Mouse (Mus musculus): ENCODE results near the gene Cmtm3. TPM values are rescaled to one million over a fixed set of nuclear protein-coding genes. Genes with fewer than 3 reads are reported as not detected.

The Cmtm3 gene
- total and polyA plus RNA-seq, 2 experiments from 2014 or later: 29.0 to 64.6 TPM

DNA sequence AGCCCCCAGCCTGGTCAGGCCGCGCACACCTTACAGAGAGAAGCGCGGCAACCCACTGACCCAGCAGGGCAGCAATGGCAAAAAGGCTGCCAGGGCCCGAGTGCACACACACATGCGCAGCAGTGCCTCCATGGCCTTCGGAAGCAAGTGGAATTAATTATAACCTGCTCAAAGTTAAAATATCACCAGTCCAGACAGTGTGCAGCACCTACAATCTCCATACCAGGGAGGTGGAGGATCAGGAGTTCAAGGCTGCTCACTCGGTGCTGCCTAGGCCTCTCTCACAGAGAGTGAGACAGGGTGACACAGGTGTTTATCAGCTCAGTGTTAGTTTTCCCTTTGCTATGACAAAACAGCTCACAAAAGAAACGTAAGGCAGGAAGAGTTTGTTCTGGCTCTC is 26.5 kb downstream of the Cmtm3 start:
- H3K4me3 ChIP-seq (ENCODE audit: low read depth, low read length): no peak overlapping the region
- ATAC-seq (ENCODE audit: insufficient read depth, low read depth) (no peak), DNase-seq (ENCODE audit: low spot score) (no peak)
- no peak for TF ChIP-seq CTCF (IDR thresholded peaks at IDR 0.05; ENCODE audit: low read depth)
- TF ChIP-seq EP300 (IDR thresholded peaks at IDR 0.05; ENCODE audit: low read depth): no peak
- no peak overlapping the region for H3K9ac ChIP-seq (replicated peaks; ENCODE audit: low read depth, low read length)
- H3K9me3 ChIP-seq (replicated peaks; ENCODE audit: control insufficient read depth, low read length): no peaks in the 10 kb centered on the region
- no peak overlapping the region for H3K4me2 ChIP-seq (ENCODE audit: low read depth, low read length)
- H3K4me1 ChIP-seq (ENCODE audit: control insufficient read depth, insufficient read depth): peaks cover 7% of the 10 kb centered on the region; the same call in 1 of the 2 replicates
- no peaks in the 10 kb centered on the region for H3K27me3 ChIP-seq (ENCODE audit: control insufficient read depth, insufficient read depth, low read length)
- WGBS: 87% methylated on average over 9 of the region's 9 CpGs
- H3K27ac ChIP-seq (ENCODE audit: low read depth): no peak overlapping the region
- no peaks in the 10 kb centered on the region for H3K36me3 ChIP-seq (replicated peaks; ENCODE audit: control insufficient read depth, insufficient read depth, low read length)

DNA sequence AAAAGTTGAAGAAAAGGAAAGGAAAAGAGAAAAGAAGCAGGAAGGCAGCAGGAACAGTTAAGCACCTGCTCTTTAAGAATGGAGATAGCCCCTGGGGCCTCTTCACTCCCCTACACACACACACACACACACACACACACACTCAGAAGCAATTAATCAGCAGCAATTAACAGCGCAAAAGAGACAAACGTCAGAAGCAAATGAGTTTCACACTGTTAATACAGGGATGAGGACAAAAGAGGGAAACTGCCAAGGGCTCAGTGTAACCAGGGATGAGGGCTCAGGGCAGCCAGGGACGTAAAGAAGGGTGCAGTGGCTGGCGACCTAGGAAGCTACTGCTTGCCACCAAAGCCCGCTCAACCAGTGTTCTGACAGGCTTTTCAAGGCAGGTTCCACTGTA is 28.2 kb downstream of the Cmtm3 start:
- DNase-seq (ENCODE audit: low spot score) (no peak), ATAC-seq (ENCODE audit: insufficient read depth, low read depth) (no peak)
- H3K27me3 ChIP-seq (ENCODE audit: control insufficient read depth, insufficient read depth, low read length): no peaks in the 10 kb centered on the region
- no peak overlapping the region for H3K4me3 ChIP-seq (ENCODE audit: low read depth, low read length)
- peaks cover 7% of the 10 kb centered on the region; the same call in 1 of the 2 replicates for H3K4me1 ChIP-seq (ENCODE audit: control insufficient read depth, insufficient read depth)
- no peak overlapping the region for H3K27ac ChIP-seq (ENCODE audit: low read depth)
- H3K36me3 ChIP-seq (replicated peaks; ENCODE audit: control insufficient read depth, insufficient read depth, low read length): 0 out of 2 replicates have a peak, but pooled peaks cover 3% of the 10 kb centered on the region
- no peaks in the 10 kb centered on the region for H3K9me3 ChIP-seq (replicated peaks; ENCODE audit: control insufficient read depth, low read length)
- WGBS: 71% methylated on average over 5 of the region's 5 CpGs
- TF ChIP-seq EP300 (IDR thresholded peaks at IDR 0.05; ENCODE audit: low read depth): no peak
- no peak for TF ChIP-seq CTCF (IDR thresholded peaks at IDR 0.05; ENCODE audit: low read depth)
- H3K9ac ChIP-seq (replicated peaks; ENCODE audit: low read depth, low read length): no peak overlapping the region
- no peak overlapping the region for H3K4me2 ChIP-seq (ENCODE audit: low read depth, low read length)

- Histone ChIP-seq H3K9me3 (replicated peaks; ENCODE audit: control insufficient read depth, low read length) (no peaks in the 10 kb centered on the region), H3K27ac (ENCODE audit: low read depth) (no peak overlapping the region), H3K36me3 (replicated peaks; ENCODE audit: control insufficient read depth, insufficient read depth, low read length) (0 out of 2 replicates have a peak, but pooled peaks cover 3% of the 10 kb centered on the region), H3K4me1 (ENCODE audit: control insufficient read depth, insufficient read depth) (peaks cover 11% of the 10 kb centered on the region), H3K9ac (replicated peaks; ENCODE audit: low read depth, low read length) (no peak overlapping the region), H3K27me3 (ENCODE audit: control insufficient read depth, insufficient read depth, low read length) (no peaks in the 10 kb centered on the region), H3K4me2 (ENCODE audit: low read depth, low read length) (no peak overlapping the region), H3K4me3 (ENCODE audit: low read depth, low read length) (no peak overlapping the region)
- no peak for ATAC-seq (ENCODE audit: insufficient read depth, low read depth)
- TF ChIP-seq CTCF (IDR thresholded peaks at IDR 0.05; ENCODE audit: low read depth) (no peak), EP300 (IDR thresholded peaks at IDR 0.05; ENCODE audit: low read depth) (no peak)
- no peak for DNase-seq (ENCODE audit: low spot score)
- 78% methylated on average over 12 of the region's 12 CpGs for WGBS
Measured at GRCm38 (mm10) chr8:104369591-104369990, 30.4 kb downstream of the Cmtm3 start.

GRCm38 (mm10) chr8:104370071-104370470 is 30.9 kb downstream of the Cmtm3 start:
- Histone ChIP-seq H3K4me2 (ENCODE audit: low read depth, low read length) (no peak overlapping the region), H3K27ac (ENCODE audit: low read depth) (no peak overlapping the region), H3K36me3 (replicated peaks; ENCODE audit: control insufficient read depth, insufficient read depth, low read length) (0 out of 2 replicates have a peak, but pooled peaks cover 3% of the 10 kb centered on the region), H3K9ac (replicated peaks; ENCODE audit: low read depth, low read length) (no peak overlapping the region), H3K4me3 (ENCODE audit: low read depth, low read length) (no peak overlapping the region), H3K4me1 (ENCODE audit: control insufficient read depth, insufficient read depth) (peaks cover 15% of the 10 kb centered on the region), H3K27me3 (ENCODE audit: control insufficient read depth, insufficient read depth, low read length) (no peaks in the 10 kb centered on the region), H3K9me3 (replicated peaks; ENCODE audit: control insufficient read depth, low read length) (no peaks in the 10 kb centered on the region)
- 56% methylated on average over 6 of the region's 6 CpGs for WGBS
- DNase-seq (ENCODE audit: low spot score) (no peak), ATAC-seq (ENCODE audit: insufficient read depth, low read depth) (no peak)
- TF ChIP-seq CTCF (IDR thresholded peaks at IDR 0.05; ENCODE audit: low read depth) (no peak), EP300 (IDR thresholded peaks at IDR 0.05; ENCODE audit: low read depth) (no peak)

DNA sequence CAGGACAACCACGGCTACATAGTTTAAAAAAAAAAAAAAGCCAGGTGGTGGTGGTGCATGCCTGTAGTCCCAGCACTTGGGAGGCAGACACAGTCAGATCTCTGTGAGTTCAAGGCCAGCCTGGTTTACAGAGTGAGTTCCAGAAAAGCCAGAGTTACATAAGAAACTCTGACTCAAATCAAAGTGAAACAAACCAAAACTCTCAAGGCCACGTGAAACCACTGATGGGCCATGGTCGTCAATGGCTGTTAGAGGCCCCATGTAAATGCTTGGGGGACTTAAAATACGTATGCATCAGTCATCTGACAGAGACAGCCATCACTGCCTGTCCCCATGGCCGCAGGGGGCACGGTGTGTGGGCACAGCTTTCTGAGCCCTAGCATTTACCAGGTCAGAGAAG is 31.9 kb downstream of the Cmtm3 start:
- no peak for DNase-seq (ENCODE audit: low spot score)
- no peak for ATAC-seq (ENCODE audit: insufficient read depth, low read depth)
- TF ChIP-seq CTCF (IDR thresholded peaks at IDR 0.05; ENCODE audit: low read depth): no peak
- TF ChIP-seq EP300 (IDR thresholded peaks at IDR 0.05; ENCODE audit: low read depth): no peak
- no peaks in the 10 kb centered on the region for H3K27me3 ChIP-seq (ENCODE audit: control insufficient read depth, insufficient read depth, low read length)
- no peak overlapping the region for H3K4me3 ChIP-seq (ENCODE audit: low read depth, low read length)
- no peak overlapping the region for H3K27ac ChIP-seq (ENCODE audit: low read depth)
- H3K9ac ChIP-seq (replicated peaks; ENCODE audit: low read depth, low read length): no peak overlapping the region
- 90% methylated on average over 6 of the region's 6 CpGs for whole genome bisulfite sequencing
- 0 out of 2 replicates have a peak, but pooled peaks cover 3% of the 10 kb centered on the region for H3K36me3 ChIP-seq (replicated peaks; ENCODE audit: control insufficient read depth, insufficient read depth, low read length)
- H3K4me2 ChIP-seq (ENCODE audit: low read depth, low read length): no peak overlapping the region
- H3K4me1 ChIP-seq (ENCODE audit: control insufficient read depth, insufficient read depth): peaks cover 25% of the 10 kb centered on the region
- H3K9me3 ChIP-seq (replicated peaks; ENCODE audit: control insufficient read depth, low read length): no peaks in the 10 kb centered on the region

DNA sequence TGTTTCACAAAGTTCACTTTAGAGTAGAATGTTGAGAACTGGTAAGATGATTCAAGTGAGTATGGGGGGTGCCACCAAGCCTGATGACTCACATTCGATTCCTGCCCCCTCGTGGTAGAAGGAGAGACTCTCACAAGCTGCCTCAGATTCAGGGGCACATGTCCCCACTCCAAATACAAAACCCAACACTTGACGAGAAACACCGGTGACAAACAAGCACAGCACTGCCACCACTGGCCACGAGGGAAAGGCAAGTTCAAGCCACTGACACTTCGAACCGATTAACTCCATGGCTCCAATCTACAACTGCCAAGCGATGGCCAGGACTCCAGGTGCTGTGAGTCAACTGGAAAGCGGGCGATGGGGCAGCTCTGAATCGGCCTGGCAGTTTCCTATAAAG is 34.6 kb downstream of the Cmtm3 start:
- Histone ChIP-seq H3K4me3 (ENCODE audit: low read depth, low read length) (no peak overlapping the region), H3K27me3 (ENCODE audit: control insufficient read depth, insufficient read depth, low read length) (no peaks in the 10 kb centered on the region), H3K4me2 (ENCODE audit: low read depth, low read length) (no peak overlapping the region), H3K36me3 (replicated peaks; ENCODE audit: control insufficient read depth, insufficient read depth, low read length) (0 out of 2 replicates have a peak, but pooled peaks cover 3% of the 10 kb centered on the region), H3K9ac (replicated peaks; ENCODE audit: low read depth, low read length) (no peak overlapping the region), H3K4me1 (ENCODE audit: control insufficient read depth, insufficient read depth) (peaks cover 27% of the 10 kb centered on the region), H3K27ac (ENCODE audit: low read depth) (peak overlapping the region; percentile 41), H3K9me3 (replicated peaks; ENCODE audit: control insufficient read depth, low read length) (no peaks in the 10 kb centered on the region)
- no peak for TF ChIP-seq EP300 (IDR thresholded peaks at IDR 0.05; ENCODE audit: low read depth)
- TF ChIP-seq CTCF (IDR thresholded peaks at IDR 0.05; ENCODE audit: low read depth): peak; percentile 40
- ATAC-seq (ENCODE audit: insufficient read depth, low read depth): 0 out of 2 replicates have a peak, but pooled peaks have one; percentile 18
- DNase-seq (ENCODE audit: low spot score): peak; percentile 41
- 60% methylated on average over 11 of the region's 11 CpGs for WGBS

Data from heart, postnatal 0 days (tissue).